Mouse (Mus musculus) cortical plate, adult 2 months (tissue): ENCODE data around the gene Reep3.

ENCODE experiments used
- CTCF ChIP-seq: fragments of 200-500 bp; IDR thresholded peaks from 2 replicates; pipeline ENCODE4 v1.5.1; 2011; ENCODE audit warnings: mild to moderate bottlenecking, control low read depth, low read length; ENCODE audit not compliant: insufficient read depth; ENCODE audit errors: extremely low read depth
- POLR2A ChIP-seq: fragments of 200-500 bp; IDR thresholded peaks from 2 replicates; pipeline ENCODE4 v1.6.1; 2011; ENCODE audit warnings: mild to moderate bottlenecking, low read length, control low read depth; ENCODE audit not compliant: insufficient read depth; ENCODE audit errors: extremely low read depth

GRCm38 (mm10) chr10:67081206-67082007 lies 15.3 kb downstream of the Reep3 start:
- no peak for TF ChIP-seq CTCF
- no peak for TF ChIP-seq POLR2A
